Mouse (Mus musculus): ENCODE measurements around the gene Piga. TPM values are rescaled to one million over a fixed set of nuclear protein-coding genes. Genes with fewer than 3 reads are reported as not detected.

Piga gene
- total and polyA plus RNA-seq, 3 experiments, result 9.2 to 17.8 (median 14.7) TPM

- Histone ChIP-seq H3K4me2 (ENCODE audit: insufficient read depth, low read depth, poor library complexity, severe bottlenecking) (no peak overlapping the region), H3K9ac (ENCODE audit: insufficient read depth, low read depth) (no peak overlapping the region), H3K4me1 (ENCODE audit: control insufficient read depth in 1 of 2, insufficient read depth in 2 of 2) (no peaks in the 10 kb centered on the region), H3K4me3 (replicated peaks in 1 of 3; ENCODE audit: low read depth in 2 of 3, low read length in 2 of 3, poor library complexity in 1 of 3) (no peak overlapping the region), H3K27me3 (replicated peaks) (no peaks in the 10 kb centered on the region), H3K9me3 (replicated peaks; ENCODE audit: low read length) (no peaks in the 10 kb centered on the region), H3K27ac (ENCODE audit: insufficient read depth, low read depth) (no peak overlapping the region), H3K36me3 (replicated peaks in 1 of 2; ENCODE audit: control insufficient read depth in 1 of 2, insufficient read depth in 1 of 2, low read length in 1 of 2) (peaks cover 13 to 61% of the 10 kb centered on the region in 2 experiments), H3K79me2 (replicated peaks; ENCODE audit: control insufficient read depth, extremely low read depth, insufficient read depth, poor library complexity, severe bottlenecking) (no peaks in the 10 kb centered on the region)
- dilution Hi-C loops (cut with MboI; ENCODE audit: extremely low pct_ligation_motif_present, extremely low pct_unique_long_range_greater_than_20kb, low sequenced_read_pairs) (no loop called here), in situ Hi-C loops (cut with MboI; ENCODE audit: low pct_ligation_motif_present, low pct_unique_long_range_greater_than_20kb, low sequenced_read_pairs) (no loop called here)
- no peak for DNase-seq (ENCODE audit: extremely low read depth)
- TF ChIP-seq KAT2A (IDR thresholded peaks at IDR 0.05; ENCODE audit: insufficient replicate concordance, low read length), result no peak
- TF ChIP-seq CHD1 (IDR thresholded peaks at IDR 0.05; ENCODE audit: low read depth, low read length), result no peak
- no peak for TF ChIP-seq MYC (IDR thresholded peaks at IDR 0.05; ENCODE audit: low read depth, low read length)
- TF ChIP-seq BHLHE40 (IDR thresholded peaks at IDR 0.05; ENCODE audit: low read depth, low read length), result no peak
- no peak for TF ChIP-seq MXI1 (IDR thresholded peaks at IDR 0.05; ENCODE audit: low read depth, low read length)
- TF ChIP-seq RCOR1 (conservative IDR thresholded peaks at IDR 0.05; ENCODE audit: low read depth, low read length), result no peak
- TF ChIP-seq JUN (IDR thresholded peaks at IDR 0.05; ENCODE audit: insufficient read depth, low read depth, low read length), result no peak
- TF ChIP-seq ZMIZ1 (IDR thresholded peaks at IDR 0.05; ENCODE audit: low read depth, low read length), result no peak
- no peak for TF ChIP-seq CTCF (conservative IDR thresholded peaks at IDR 0.05 in 1 of 2, IDR thresholded peaks at IDR 0.05 in 1 of 2; ENCODE audit: low read depth in 2 of 2, low read length in 2 of 2)
- no peak for TF ChIP-seq POLR2A (IDR thresholded peaks at IDR 0.05; ENCODE audit: low read depth, low read length)
- TF ChIP-seq TBP (conservative IDR thresholded peaks at IDR 0.05; ENCODE audit: low read depth, low read length), result no peak
- no peak for TF ChIP-seq RAD21 (IDR thresholded peaks at IDR 0.05; ENCODE audit: low read depth, low read length)
- no peak for TF ChIP-seq POLR2AphosphoS2 (IDR thresholded peaks at IDR 0.05; ENCODE audit: low read depth, low read length)
- TF ChIP-seq MAX (IDR thresholded peaks at IDR 0.05; ENCODE audit: low read length), result no peak
- TF ChIP-seq ZNF384 (IDR thresholded peaks at IDR 0.05; ENCODE audit: low read depth, low read length), result no peak
- no peak for TF ChIP-seq EP300 (IDR thresholded peaks at IDR 0.05; ENCODE audit: low read length)
- TF ChIP-seq ELF1 (IDR thresholded peaks at IDR 0.05; ENCODE audit: low read depth, low read length), result no peak
Observed at GRCm38 (mm10) chrX:164431133-164431532, 11.5 kb downstream of the Piga start.

- no peaks in the 10 kb centered on the region for H3K79me2 ChIP-seq (replicated peaks; ENCODE audit: control insufficient read depth, extremely low read depth, insufficient read depth, poor library complexity, severe bottlenecking)
- no peak overlapping the region for H3K4me2 ChIP-seq (ENCODE audit: insufficient read depth, low read depth, poor library complexity, severe bottlenecking)
- H3K9me3 ChIP-seq (replicated peaks; ENCODE audit: low read length), result no peaks in the 10 kb centered on the region
- dilution Hi-C loops (cut with MboI; ENCODE audit: extremely low pct_ligation_motif_present, extremely low pct_unique_long_range_greater_than_20kb, low sequenced_read_pairs) (no loop called here), in situ Hi-C loops (cut with MboI; ENCODE audit: low pct_ligation_motif_present, low pct_unique_long_range_greater_than_20kb, low sequenced_read_pairs) (no loop called here)
- no peaks in the 10 kb centered on the region for H3K27me3 ChIP-seq (replicated peaks)
- H3K4me1 ChIP-seq (ENCODE audit: control insufficient read depth in 1 of 2, insufficient read depth in 2 of 2), result no peaks in the 10 kb centered on the region
- no peak for TF ChIP-seq MAX (IDR thresholded peaks at IDR 0.05; ENCODE audit: low read length)
- no peak for TF ChIP-seq GABPA (IDR thresholded peaks at IDR 0.05; ENCODE audit: insufficient replicate concordance, low read depth, low read length)
- TF ChIP-seq USF1 (IDR thresholded peaks at IDR 0.05; ENCODE audit: low read depth, low read length), result no peak
- TF ChIP-seq UBTF (IDR thresholded peaks at IDR 0.05; ENCODE audit: low read depth, low read length), result no peak
- TF ChIP-seq ETS1 (conservative IDR thresholded peaks at IDR 0.05; ENCODE audit: low read depth, low read length), result no peak
- TF ChIP-seq IRF4 (IDR thresholded peaks at IDR 0.05; ENCODE audit: low read depth, low read length), result no peak
- no peak for TF ChIP-seq RAD21 (IDR thresholded peaks at IDR 0.05; ENCODE audit: low read depth, low read length)
- no peak for TF ChIP-seq PAX5 (IDR thresholded peaks at IDR 0.05; ENCODE audit: low read length)
- no peak for TF ChIP-seq BHLHE40 (IDR thresholded peaks at IDR 0.05; ENCODE audit: low read depth, low read length)
- TF ChIP-seq MEF2A (IDR thresholded peaks at IDR 0.05; ENCODE audit: borderline replicate concordance, low read depth, low read length), result no peak
- no peak for TF ChIP-seq ZKSCAN1 (IDR thresholded peaks at IDR 0.05; ENCODE audit: borderline replicate concordance, low read depth, low read length)
- H3K36me3 ChIP-seq (replicated peaks in 1 of 2; ENCODE audit: control insufficient read depth in 1 of 2, insufficient read depth in 1 of 2, low read length in 1 of 2), result peaks cover 13 to 61% of the 10 kb centered on the region in 2 experiments
- no peak overlapping the region for H3K27ac ChIP-seq (ENCODE audit: insufficient read depth, low read depth)
- H3K9ac ChIP-seq (ENCODE audit: insufficient read depth, low read depth), result no peak overlapping the region
- no peak overlapping the region for H3K4me3 ChIP-seq (replicated peaks in 1 of 3; ENCODE audit: low read depth in 2 of 3, low read length in 2 of 3, poor library complexity in 1 of 3)
- no peak for DNase-seq (ENCODE audit: extremely low read depth)
Observed at GRCm38 (mm10) chrX:164431541-164431940, 12.0 kb downstream of the Piga start.

All from CH12.LX (cell line).